Mouse (Mus musculus) urinary bladder, postnatal 14 days (tissue): ENCODE results near the gene Asic2.
A peak's percentile ranks its signal among the peaks of the same experiment; 100 is the strongest.

Experiments
- DNase-seq: peaks from one replicate; pipeline ENCODE4 v3.0.0; 2021; ENCODE audit warnings: low spot score

Asic2 gene

DNA sequence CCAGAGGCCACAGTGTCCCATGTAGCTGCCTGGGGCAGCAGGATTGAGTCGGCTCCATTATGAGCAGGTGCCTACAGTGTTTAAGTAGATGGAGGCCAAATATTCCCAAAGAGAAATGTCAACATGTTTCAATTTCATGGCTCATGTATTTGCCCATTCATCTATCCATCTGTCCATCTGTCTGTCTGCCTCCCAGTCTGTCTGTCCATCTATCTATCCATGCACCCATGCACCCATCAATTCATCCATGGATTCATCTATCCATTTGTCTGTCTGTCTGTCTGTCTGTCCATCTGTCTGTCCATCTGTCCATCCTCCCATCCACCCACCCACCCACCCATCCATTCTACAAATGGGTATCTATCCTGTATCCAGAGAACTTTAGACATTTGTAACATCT, 861.3 kb downstream of the Asic2 start:
- no peak for DNase-seq

DNA sequence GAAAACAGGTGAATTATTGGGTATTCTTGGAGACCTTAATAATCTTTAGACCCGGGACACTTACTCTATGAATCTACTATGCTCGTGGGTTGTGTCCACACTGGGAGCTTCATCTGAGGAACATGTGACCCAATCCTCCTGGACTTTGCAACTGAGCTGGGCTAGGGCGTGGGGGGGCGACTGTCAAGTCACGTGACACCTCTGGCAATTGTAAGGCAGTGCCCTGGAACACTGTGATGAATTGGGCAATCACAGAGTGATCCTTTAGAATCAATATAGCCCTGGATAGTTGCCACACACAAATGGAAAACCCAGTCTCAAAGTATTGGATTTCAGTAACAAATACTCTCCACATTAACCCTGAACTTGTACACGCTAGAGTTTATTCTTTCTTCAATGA, 867.4 kb downstream of the Asic2 start:
- DNase-seq, result no peak

DNA sequence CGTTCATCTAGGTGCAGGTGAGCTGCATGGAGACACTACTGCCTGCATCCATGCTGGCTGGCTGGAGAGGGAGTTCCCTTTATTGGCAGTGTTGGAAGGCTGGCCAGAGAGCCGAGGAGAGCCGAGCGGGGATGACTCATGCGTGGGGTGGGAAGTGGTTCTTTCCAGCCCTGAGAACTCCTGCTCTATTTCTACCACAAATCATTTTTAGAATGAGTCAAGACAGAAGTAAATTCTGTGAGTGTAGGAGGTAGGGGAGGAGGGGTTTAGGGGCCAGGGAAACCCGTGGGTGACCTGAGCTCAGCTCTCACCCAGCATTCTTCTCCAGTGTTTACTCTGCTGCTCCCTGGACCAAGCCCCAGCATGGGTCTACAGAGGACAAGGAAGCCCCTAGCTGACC, 872.2 kb downstream of the Asic2 start:
- DNase-seq, result peak; percentile 72

DNA sequence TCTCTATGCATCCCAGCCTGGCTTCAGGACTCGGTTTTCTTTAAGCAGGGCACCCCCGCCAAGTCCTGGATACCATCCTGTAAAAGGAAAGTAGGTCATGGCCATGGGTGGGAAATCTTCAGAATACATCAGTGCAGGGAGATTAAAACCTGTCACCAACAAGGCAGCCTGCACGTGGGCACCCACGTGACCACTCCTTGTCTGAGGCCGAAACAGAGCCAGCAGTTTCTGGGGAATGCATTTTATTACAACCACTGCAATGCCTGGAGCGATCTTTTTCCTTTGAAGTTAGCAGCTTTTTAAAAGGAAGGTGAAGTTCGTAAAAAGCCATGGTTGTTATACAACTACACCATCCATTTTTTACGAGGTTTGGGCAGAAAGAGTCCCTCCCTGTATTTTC, 873.7 kb downstream of the Asic2 start:
- peak; percentile 28 for DNase-seq

DNA sequence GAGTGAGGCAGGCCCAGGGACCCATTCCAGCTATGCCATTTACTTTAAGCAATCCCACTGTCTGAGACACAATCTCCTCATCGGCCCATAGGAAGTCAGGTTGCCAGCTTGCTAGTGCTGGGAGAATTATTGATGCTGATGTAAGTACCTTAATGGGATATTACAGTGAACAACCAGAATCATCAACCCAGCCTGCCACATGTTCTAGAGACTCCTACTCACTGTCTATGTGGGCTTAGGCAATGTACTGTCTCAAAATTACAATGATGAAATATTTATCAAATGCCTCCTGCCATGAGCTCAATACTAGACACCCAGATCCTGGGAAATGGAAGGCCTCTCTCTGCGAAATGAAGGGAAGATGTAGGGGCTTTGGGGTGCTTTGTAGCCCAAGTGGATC, 876.1 kb downstream of the Asic2 start:
- no peak for DNase-seq

DNA sequence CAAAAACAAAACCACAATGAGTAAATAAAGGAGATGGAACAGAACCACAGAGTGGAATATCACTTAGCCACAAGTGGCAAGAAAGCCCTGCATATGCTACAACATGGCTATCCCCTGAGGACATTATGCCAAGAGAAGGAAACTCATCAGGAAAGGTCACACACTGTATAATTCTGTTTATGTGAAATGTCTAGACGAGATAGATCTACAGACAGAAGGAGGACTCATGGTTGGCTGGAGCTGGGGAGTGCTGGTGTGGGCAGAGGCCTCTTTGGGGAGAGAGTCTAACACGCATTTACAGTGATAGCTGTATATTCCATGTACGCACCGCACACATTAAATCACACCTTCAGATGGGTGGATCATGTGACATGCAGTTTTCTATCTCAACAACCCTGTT, 884.4 kb downstream of the Asic2 start:
- no peak for DNase-seq

DNA sequence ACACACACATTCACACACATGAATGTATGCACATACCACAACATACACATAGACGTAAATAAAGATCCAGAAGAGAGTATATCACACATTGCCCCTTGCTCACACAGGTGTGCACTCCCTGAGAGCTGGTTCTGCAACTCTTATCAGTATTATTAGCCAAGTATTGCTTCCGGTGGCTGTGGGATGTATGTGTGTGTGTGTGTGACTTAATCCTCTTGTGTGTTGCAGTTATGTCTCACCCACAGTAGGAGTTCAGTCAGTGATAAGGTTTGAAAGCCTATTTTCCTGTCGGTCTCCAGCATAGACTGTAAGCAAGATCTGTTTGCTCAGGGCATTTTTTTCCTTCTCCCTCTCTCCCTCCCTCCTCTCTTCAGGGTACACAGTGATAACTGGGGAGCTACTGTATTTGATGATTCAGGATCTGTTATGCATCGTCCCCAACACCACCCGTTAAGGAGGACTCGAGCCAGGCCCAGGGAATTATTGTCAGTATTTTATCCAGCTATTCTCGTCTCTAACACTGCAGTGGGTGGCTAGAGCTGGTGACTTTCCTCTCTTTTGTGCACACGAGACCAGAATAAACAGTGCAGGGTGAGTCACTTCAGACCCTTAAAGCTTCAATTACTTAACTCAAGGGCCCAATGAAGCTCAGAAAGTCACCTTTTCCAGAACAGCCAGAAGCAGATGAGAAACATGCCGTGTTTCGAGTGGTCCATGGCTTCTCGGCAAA, 888.0 kb downstream of the Asic2 start:
- DNase-seq, result no peak

DNA sequence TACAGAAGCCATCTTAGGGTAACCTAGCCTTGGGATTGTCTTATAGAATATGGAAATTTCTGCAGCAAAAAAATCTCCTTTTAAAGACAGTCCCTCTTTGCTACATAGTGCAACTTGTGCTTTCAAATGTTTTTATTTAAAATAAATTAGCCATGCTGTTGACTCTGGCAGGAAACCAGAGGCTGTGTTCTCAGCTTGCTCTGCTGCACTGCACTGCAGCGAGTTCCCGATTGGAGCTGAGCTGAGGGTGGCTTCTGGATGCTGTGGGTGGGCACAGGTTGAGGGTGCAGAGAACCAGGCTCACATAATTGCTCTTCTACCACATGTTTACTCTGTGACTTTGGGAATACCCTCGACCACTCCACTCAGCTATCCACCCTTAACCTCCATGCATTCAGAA, 889.0 kb downstream of the Asic2 start:
- no peak for DNase-seq

DNA sequence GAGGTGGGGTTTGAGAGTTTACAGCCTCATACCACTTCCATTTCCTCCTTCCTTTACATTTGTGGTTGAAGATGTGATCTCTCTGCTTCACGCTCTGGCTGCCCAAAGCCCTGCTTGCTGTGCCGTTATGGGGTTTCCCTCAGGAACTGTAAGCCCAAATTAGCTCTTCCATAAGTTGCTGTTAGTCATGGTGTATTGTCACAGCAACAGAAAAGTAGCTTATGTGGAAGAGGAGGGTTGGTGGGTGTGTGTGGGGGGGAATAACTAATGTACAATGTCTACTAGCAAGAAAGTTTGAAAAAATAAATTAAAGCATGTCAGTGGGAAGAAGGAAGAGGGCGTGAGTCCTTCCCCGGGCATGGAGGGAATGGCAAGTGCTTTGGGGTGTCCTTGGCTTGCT, 896.4 kb downstream of the Asic2 start:
- no peak for DNase-seq

DNA sequence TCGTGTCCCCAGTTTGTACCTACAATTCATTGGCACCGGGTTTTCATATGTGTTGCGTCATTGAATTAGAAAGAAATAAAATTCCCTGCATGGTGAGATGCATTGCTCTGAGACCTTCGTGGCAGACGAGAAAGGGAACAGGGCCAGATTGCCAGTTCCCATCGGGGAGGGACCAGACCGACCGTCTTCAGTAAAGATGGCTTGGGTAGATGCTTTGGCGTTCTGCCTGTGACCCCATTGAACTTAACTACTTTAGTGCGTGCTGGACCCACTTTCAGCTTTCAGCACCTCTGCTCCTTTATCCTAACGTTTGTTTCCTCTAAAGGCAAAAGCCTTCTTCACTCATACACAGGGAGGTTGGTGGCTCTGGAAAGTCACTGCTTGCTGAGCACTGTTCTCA, 902.9 kb downstream of the Asic2 start:
- no peak for DNase-seq

DNA sequence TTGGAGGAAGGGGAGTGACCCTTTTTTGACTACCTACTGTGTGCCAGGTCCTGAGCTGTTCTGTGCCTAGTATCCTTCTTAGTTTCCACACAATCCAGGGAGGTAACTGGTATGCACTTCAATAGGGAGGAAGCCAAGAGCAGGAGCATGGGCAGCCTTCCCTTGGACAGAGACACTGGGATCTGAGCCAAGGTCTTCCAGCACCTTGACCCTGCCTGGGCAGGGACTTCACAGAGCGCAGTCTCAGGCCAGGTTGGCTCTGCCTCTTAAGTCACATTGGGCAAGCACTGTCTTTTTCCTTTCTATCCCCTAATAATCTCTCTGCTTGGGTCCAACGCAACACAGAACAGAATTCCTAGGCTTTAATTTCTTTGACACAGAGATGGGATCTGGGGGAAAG, 904.3 kb downstream of the Asic2 start:
- DNase-seq, result no peak

DNA sequence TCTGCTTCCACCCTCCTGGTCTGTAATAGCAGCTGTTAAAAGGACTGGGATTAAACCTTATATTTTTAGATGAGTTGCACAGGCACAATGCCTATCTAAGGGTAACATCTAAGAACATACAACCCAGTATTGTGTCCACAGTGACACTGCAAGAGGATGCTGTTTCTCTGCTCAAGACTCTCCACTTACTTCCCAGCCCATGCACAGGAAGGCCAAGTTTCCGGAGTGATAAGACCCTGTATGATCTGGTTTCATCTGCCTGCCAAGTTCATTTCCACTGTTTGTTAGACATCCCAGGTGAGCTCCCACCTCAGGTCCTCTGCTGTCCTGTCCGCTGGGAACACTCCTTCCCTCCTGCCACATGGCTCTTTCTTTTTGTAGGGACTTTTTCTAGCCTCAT, 908.2 kb downstream of the Asic2 start:
- no peak for DNase-seq

DNA sequence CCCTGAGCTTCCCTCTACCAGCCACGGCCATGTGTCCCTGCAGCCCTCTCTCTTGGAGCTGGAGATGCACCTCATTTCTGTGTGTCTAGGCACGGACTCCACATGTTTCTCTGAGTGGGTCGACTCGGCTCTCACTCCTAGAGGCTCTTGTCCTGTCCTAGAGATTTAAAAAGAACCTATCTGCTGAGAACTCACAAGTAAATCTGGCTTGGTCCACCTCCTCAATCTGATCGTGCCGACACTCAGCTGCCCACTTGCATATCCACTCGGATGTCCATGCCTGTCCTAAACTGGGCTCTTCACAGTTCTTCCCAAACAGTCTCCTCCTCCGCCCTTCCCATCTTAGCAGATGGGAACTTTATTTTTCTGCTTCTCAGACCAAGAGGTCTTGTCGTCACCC, 908.7 kb downstream of the Asic2 start:
- DNase-seq, result no peak

DNA sequence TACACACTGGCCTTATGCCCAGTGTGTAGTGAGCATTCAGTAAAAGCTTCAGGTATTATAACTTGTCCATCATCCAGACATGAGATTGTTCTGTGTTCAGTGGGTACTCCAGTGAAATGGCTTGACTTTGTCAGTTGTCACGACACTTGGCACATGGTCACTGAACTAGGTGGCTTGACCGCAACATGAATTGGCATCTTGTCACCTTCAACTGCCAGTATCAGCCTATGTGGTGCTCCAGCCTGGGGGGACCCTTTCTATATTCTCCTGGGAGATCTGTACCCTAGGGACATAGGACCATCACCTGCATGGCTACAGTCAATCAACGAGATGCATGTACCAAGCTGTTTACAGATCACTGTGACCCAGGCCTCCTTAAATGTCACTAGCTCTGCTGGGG, 910.8 kb downstream of the Asic2 start:
- DNase-seq, result no peak

DNA sequence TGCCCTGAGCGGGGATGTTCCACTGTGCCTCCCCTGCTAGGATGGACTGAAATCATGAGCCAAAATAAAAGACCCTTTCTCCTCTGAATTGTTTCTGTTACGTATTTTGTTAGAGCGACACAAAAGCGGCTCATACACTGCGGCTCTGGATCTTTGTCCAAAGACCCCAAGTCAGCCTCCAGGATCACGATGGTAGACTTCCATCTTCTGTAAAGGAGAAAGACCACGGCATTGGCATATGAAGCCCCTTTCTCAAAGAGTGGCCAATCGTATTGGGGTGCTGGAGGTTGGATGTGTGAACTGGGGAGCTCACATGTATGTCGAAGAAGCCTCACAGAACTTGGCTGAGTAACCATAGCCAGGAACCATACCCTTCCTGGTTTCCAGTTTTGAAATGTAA, 911.5 kb downstream of the Asic2 start:
- no peak for DNase-seq

DNA sequence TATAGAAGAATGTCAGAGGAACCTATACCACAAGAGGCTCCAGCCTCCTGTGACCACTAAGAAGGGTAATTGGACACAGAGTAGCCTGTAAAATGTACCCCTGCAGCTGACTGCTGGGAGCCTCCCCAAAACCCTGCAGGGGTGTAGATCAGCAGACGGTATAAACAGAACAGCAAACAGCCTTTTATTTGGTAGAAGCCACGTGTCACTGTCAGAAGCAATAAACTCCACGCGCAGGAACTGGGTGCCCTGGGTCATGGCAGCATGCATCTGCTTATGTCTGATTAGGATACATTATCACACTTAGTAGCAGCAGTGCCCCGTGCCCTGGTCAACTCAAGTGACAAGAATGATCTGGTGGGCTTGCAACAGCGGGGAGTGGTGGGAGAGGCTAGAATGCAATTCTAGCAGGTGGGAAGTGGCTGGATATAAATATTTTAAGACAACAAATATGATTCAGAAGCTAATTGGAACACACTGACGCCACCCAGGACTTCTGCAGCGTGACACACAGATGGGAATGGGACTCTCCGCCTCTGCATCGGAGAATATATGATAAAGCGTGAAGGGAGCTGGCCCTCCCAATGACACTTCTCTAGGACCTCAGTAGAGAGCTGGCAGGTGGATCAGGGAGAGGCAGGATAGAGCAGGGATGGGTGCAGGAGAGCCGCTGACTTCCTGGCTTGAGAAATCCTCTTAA, 912.7 kb downstream of the Asic2 start:
- no peak for DNase-seq

DNA sequence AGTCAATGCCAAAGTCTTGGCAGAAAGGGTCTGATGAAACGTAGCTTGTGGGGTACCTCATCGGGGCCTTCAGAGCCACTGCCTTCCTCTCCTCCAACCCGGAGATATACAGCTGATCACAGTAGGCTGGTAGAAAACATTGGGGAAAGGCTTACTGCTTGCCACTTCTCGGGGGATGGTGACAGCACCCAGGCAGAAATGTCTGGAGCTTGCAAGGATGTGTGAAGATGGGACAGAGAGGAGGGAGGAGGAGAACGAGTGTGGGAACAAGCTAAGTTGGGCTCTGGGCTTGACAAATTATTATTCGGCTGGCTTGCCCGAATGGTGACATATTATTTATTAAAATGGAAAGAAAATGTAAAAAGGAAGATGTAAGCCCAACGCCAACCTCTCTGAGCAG, 914.4 kb downstream of the Asic2 start:
- DNase-seq, result no peak

DNA sequence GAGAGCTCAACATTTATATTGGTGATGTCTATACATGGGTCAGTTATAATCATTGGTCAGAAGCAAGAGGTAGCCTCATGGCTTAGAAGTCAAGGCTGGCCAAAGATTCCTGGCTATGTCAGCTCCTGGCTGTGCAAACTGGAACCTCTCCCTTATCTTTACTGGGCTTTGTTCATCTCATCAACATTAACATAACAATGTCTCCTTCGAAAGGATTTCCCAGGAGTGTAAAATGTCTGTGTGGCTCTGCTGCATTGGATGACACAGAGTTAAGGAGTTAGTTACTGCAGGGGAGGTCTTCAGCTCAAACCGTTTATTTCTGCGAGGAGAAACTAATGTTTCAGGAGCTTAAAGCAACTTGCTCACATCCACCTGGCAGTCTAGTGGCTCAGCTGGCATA, 926.6 kb downstream of the Asic2 start:
- DNase-seq, result no peak

DNA sequence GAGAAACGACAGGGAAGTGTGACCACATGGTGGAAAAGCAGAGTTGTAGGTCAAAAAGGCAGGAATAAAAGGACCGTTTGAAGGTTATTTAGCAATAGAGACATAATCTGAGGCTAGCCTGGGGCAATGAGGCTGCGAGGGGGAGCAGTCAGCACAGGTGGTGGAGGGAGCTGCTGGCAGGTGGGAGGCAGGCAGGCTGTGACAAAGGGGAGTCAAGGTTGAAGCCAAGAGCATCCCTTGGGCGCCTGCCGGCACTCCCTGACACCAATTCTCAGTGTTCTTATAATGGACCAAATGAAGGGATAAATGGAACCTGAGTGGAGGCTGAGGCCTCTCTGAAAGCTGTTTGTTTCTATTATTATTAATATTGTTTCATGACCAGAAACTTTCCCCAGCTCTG, 928.3 kb downstream of the Asic2 start:
- no peak for DNase-seq

DNA sequence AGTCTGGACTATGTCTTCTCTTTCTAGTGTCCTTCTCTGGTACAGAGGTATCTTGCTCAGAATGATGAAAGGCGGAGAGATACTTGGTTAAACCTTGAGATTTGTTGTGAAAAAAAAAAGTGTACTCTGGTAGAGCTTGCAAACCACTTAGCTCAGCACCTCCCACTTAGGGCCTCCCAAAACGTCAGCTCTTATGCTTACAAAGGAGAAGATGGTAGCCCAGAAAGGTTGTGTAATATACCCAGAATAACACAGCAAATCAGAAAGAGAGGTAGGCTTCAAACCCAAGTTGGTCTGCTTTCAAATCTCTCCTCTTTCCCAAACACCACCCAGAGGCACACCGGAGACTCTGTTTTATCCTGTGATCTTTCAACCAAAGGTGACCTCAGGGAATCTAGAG, 936.1 kb downstream of the Asic2 start:
- DNase-seq, result no peak

DNA sequence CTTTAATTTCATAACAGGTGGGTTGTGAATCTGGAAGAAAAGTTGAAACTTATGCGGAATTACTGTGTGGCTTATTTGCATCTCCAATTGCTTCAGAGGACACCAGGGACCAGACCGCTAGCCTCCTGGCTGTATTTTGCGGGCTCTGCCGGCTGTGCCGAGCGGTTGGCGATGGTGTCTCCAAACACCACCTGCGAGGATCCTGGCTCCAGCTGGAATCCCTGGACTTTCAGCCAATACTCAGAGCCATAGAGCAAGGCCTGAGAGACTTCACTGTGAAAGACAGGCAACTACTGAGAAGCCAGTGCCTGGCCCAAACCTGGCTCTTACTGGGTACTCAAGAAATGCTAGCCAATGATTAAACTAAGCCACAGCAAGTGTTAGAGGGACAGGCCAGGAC, 953.5 kb downstream of the Asic2 start:
- DNase-seq, result no peak

DNA sequence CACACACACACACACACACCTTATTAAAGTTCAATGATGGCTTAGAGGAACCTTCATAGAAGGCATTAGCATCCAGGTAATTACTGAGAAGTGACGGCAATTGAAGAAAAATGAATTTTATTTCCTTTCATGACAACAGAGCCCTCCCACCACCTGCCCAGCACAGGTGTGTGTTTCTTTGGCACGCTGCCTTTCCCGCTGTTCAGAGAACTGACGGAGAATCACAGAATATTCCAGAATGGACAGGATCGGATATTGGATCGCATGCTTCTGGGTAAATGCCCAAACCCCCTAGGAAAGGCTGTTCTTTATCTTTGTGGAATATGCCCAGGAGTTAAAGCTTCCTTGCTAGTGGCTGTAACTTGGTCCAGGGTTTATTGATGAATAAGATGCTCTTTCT, 954.8 kb downstream of the Asic2 start:
- no peak for DNase-seq

DNA sequence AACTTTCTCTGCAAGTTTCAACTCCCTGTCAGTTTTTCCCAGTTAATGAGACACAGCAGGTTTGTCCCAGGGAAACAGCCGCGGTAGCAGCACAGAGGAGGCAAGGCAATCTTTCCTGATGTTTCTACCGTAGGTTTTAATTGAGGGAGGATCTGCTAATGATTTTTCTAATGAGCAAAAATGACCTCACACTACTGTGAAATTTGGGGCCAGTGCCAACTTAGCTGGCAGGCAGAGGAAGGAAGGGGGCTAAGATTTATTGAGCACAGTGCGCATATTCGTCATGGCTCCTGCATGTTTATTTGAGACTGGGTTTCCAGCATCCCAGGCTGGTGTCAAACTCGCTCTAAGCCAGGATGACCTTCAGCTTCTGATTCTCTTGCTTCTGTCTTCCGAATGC, 957.5 kb downstream of the Asic2 start:
- DNase-seq, result no peak

DNA sequence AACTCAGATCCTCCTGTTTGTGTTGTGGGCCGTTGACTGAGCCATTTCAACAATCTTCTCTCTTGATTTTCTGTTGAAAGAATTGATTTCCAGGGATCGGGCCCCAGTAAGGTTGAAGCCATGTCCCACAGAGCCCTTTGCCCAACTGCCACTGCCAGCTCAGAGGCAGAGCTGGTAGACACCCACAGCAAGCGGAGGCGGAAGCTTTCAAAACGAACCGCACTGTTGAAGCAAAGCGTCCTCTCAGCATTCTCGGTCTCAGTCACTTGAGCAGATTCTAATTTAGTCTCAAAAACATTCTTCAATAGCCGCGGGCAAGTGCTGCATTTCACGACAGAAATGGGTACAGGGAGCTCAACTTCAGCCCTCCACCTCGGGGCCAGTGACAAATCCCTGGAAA, 958.9 kb downstream of the Asic2 start:
- DNase-seq, result no peak
